Mouse (Mus musculus): Measurements from ENCODE around the gene Bglap.
"Not testable (repeated sequence)": the region's sequence is repeated elsewhere in the genome, so short reads cannot be mapped to it uniquely, and the experiment has no call there.

The Bglap gene

DNA sequence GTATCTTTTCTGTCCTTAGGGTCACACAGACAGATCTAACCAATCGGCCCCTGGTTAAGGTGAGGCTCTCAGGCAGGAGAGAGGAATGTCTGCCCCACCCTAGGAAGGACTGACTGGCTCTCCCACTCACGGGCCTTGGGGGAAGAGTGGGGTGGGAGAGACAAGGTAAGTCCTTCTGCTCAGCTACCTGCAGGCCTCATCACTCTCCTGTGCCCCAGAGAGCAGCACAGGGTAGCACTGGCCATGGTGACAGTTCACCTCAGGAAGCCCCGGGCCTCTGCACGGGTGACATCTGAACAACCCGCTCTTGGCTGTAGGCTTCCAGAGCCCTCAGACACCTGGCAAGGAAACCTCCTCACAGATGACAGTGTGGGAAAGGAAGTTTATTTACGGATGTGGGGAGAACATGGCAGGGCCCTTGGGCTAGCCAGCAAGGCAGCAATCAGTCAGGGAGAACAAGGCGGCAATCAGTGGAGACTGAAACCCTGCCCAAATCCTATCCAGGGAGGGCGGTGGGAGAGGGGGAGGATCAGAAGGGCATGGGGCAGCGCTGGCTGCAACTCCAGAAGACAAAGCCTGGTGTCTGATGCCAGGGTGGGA lies 9.6 kb upstream of the Bglap start:
- DNase-seq (ENCODE audit: low read depth, low spot score), result peak; percentile 46

DNA sequence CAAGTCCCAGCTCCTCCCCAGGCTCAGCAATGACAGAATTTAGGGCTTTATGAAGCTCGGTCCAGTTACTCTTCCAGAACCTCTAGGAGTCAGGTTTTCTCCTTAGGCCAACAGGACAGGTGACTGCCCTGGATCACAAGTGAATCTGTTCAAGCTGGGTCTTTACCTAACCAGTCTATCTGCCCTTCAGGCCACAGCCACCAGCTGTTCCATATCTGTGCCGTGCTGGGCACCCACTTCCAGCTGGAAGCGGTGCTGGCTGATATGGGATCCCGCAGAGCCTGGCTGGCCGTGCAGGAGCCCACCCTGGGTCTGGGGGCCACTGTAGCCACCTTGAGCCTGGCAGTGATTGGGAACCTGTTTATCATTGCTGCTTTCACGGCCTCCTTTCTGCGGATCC lies 1.9 kb downstream of the Bglap start:
- not testable (repeated sequence) for DNase-seq (ENCODE audit: low read depth, low spot score)

DNA sequence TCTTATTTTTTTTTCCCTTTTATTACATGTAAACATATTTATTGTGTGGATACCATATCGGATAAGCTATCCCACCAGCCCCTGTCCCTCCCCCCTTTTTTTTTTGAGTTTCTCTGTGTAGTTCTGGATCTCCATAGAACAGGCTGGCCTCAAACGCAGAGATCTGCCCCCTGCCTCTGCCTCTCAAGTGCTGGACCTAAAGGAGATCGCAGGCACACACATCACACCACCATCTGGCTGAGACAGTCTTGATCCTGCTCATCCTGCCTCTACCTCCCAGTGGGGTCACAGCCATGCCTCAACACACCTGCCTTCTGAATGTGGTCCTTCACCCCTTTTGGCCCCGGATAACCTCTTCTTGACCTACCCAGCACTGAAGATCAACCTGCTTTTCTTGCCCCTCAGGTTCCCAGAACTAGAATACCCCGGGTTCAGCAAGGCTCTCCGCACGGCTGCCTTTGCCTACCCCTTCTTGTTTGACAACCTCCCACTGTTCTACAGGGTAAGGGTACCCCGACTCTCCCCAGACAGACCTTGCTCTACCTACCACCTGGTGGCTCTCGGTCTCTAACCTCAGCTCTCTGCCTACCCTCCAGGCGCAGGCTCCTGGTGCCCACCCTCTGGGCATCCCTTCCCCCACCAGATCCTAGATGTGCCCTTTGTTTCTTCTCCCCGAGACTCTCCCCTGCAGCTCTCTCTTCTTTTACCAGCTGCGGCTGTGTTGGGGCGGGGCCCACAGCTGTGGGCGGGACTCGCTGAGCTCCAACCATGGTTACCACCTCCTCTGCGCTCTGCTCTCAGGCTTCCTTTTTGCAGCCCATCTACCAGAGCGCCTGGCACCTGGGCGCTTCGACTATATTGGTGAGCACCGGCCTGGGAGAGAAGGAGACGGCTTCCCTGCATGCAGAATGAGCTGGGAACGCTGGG lies 2.6 kb downstream of the Bglap start:
- DNase-seq (ENCODE audit: low read depth, low spot score), result peak; percentile 70

DNA sequence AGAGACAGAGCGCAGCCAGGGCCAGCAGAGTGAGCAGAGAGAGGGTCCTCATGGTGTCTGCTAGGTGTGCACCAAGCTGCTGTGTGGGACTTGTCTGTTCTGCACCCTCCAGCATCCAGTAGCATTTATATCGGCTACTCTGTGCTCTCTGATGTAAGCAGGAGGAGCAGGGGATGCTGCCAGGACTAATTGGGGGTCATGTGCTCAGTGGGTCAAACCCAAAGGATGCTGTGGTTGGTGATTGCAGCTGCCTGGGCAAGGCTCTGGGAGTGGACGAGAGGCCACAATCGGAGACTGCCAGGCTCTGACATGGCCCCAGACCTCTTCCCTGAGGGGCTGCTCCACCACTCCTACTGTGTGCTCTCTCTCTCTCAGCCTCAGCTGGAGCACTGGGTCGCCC lies 5.7 kb downstream of the Bglap start, which contains the start of gene Bglap2:
Gene Bglap2 (minus strand): TSS at position 101 of the 400 bp plus-strand sequence.
- not testable (repeated sequence) for DNase-seq (ENCODE audit: low read depth, low spot score)

GRCm38 (mm10) chr3:88376644-88377043 lies 7.6 kb downstream of the Bglap start:
- not testable (repeated sequence) for DNase-seq (ENCODE audit: low read depth, low spot score)

GRCm38 (mm10) chr3:88375750-88376626 lies 8.3 kb downstream of the Bglap start:
- DNase-seq (ENCODE audit: low read depth, low spot score), result peak; percentile 71

DNA sequence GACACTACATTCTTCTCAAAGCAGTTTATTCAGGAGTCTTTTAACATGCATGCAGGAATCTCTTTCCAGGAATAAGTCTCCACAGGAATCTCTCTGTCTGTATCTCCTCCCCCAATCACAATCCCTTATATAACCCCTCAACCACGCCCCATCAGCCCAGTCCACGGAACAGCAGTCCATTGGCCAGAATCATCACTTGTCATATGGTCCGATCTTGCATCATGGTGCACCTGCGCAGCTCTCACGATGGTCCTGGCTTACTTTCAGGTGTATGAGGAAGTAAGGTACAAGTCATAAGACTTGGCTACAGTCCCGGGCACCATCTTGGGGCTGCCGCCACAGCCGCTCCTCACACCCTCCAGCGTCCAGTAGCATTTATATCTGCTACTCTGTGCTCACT lies 11.6 kb downstream of the Bglap start, which contains the start of gene Bglap3:
Gene Bglap3 (minus strand): TSS at position 101 of the 400 bp plus-strand sequence.
- peak; percentile 47 for DNase-seq (ENCODE audit: low read depth, low spot score)

- not testable (repeated sequence) for DNase-seq (ENCODE audit: low read depth, low spot score)
These were observed 15.8 kb downstream of the Bglap start for GRCm38 (mm10) chr3:88368511-88368910.

DNA sequence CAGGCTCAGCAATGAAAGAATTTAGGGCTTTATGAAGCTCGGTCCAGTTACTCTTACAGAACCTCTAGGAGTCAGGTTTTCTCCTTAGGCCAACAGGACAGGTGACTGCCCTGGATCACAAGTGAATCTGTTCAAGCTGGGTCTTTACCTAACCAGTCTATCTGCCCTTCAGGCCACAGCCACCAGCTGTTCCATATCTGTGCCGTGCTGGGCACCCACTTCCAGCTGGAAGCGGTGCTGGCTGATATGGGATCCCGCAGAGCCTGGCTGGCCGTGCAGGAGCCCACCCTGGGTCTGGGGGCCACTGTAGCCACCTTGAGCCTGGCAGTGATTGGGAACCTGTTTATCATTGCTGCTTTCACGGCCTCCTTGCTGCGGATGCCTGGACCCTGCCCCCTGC lies 16.7 kb downstream of the Bglap start:
- not testable (repeated sequence) for DNase-seq (ENCODE audit: low read depth, low spot score)

- peak; percentile 52 for DNase-seq (ENCODE audit: low read depth, low spot score)
These were observed 17.3 kb downstream of the Bglap start for GRCm38 (mm10) chr3:88366830-88367428.

DNA sequence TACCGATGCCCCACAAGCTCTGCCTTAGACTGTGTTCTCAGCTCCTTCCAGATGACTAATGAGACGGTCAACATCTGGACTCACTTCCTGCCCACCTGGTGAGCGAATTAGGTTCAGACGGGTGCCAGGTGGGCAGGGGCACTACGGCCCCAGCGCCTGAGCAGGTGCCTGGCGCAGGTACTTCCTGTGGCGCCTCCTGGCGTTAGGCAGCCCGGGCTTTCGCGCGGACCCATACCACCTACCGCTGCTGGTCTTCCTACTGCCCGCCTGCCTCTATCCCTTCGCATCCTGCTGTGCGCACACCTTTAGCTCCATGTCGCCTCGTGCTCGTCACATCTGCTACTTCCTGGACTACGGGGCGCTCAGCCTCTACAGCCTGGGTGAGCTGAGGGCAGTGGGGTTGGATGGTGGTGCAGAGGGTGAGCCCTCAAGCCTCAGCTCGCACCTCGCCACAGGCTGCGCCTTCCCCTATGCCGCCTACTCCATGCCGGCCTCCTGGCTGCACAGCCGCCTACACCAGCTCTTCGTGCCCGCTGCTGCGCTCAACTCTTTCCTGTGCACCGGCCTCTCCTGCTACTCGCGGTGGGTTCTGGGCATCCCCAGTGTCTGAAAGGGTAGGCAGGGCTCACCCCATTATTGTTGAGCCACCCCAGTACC lies 18.4 kb downstream of the Bglap start:
- DNase-seq (ENCODE audit: low read depth, low spot score), result no peak

DNA sequence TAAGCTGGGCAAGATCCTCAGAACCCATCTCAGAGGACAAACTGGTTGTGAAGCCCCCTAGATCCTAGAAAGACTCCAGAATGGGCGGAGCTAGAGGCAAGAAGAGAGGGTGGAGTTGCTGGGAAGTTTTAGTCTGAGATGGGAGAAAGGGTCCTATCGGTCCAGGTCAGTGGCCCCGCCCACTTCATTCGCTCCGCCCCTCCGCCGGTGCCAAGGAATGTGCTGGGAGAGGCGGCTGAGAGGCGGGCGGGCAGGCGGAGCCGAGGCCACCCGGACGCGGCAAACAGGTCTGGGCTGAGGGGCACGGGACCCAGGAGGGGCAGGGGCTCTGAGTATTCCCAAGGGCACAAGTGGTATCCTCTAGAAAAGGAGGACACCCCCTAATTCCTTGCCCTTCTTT lies 19.9 kb downstream of the Bglap start, which contains the start of gene Paqr6:
Gene Paqr6 (plus strand): TSS at position 248 of the 400 bp plus-strand sequence.
- DNase-seq (ENCODE audit: low read depth, low spot score), result peak; percentile 90

GRCm38 (mm10) chr3:88363700-88364099 lies 20.6 kb downstream of the Bglap start:
- no peak for DNase-seq (ENCODE audit: low read depth, low spot score)

GRCm38 (mm10) chr3:88361612-88362313 lies 22.5 kb downstream of the Bglap start:
- no peak for DNase-seq (ENCODE audit: low read depth, low spot score)

DNA sequence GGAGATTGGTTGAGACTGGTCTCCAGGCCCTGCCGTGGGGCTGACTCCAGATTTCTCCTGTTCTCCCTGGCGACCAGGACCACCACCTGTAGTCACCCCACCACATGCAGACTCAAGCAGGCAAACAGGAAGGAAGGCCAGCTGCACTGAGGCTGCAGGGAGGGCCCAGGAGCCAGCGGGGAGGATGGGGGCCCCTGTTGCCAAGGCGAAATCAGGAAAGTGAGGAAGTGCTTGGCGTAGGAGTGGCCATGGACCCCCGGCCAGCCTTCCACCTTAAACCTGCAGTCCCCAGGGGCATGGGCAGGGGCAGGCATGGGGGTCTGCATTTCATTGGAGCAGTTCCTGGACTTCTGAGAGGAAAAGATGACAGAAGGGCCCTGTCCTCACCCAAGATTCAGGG lies 23.2 kb downstream of the Bglap start:
- DNase-seq (ENCODE audit: low read depth, low spot score), result no peak

- no peak for DNase-seq (ENCODE audit: low read depth, low spot score)
These were observed 24.3 kb downstream of the Bglap start for GRCm38 (mm10) chr3:88359989-88360388.

DNA sequence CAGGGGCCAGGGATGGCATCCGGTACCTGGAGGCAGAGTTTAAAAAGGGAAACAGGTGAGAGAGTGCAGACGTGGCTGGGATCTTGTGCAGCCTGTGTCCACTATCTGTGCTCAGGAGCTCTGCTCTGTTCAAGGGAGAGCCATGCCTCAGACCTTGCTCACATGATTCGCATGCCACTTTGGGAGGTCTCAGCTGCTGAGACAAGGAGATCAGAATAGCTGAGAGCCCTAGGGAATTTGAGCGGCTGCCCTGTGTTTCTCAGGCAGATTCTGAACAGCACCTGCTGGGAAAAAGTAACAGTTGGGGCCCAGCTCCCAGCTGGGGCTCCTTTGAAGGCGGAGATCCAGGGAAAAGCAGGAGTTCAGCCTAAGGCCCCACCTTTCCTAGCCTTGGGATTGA lies 24.7 kb downstream of the Bglap start:
- no peak for DNase-seq (ENCODE audit: low read depth, low spot score)

GRCm38 (mm10) chr3:88354396-88355165 lies 29.7 kb downstream of the Bglap start:
- no peak for DNase-seq (ENCODE audit: low read depth, low spot score)

DNA sequence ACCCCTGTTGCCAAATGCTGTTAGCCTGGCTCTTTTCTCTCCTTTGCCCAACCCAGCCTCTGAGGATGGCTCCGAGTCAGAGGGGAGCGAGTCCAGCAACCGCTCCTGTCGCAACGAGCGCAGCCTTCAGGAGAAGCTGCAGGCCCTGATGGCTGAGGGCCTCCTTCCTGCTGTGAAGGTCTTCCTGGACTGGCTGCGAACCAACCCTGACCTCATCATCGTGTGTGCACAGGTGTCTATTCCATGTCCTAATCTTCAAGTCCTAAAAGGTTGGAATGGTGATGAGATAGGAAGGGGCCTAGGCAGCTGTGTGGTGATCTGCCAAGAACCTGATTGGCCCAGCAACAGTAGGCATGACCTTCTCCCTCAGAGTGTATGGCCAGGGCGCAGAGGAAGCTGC lies 31.4 kb downstream of the Bglap start:
- DNase-seq (ENCODE audit: low read depth, low spot score), result no peak

Data from R1 (cell line).